In the genomic region with DNA sequence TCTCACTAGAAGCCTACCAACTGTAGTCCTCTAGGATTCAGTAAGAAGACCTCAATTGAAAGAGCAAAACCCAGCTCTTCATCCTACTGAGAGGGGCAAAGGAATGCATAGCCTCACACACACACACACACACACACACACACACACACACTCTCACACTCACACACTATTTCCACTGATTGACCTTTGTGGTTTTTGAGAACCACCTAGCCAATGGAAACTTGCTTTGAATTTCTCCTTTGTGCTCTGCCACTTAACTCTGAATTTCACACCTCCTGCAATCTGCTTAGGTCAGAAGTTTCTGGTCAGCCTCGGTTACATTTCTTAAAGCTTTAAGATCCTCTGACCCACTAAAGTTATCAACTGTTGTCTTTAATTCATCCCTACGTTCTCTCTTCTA, we compare ENCODE assay signal across 20 mouse cellular contexts.
"Had no signal": no experiment of that assay in that cellular context is flagged by ENCODE, and none has a peak within 500 bp of the region (broad histone marks: within the 10 kb centered on the region; RNA-seq: fewer than 3 reads in every experiment).

No protein-coding gene starts in this region.

- H3K9ac ChIP-seq: liver, embryonic 14.5 days; liver, postnatal 0 days; lung, embryonic 14.5 days; neural tube, embryonic 12.5 days; neural tube, embryonic 15.5 days; stomach, embryonic 15.5 days had no signal

- H3K4me2 ChIP-seq: lung, embryonic 14.5 days; midbrain, embryonic 11.5 days; neural tube, embryonic 12.5 days; neural tube, embryonic 15.5 days; stomach, embryonic 15.5 days had no signal

- H3K27me3 ChIP-seq: neural tube, embryonic 12.5 days; neural tube, embryonic 15.5 days; stomach, embryonic 15.5 days had no signal

- H3K27ac ChIP-seq: kidney, postnatal 0 days; left cerebral cortex, adult 2 months; liver, embryonic 14.5 days; neural tube, embryonic 12.5 days; neural tube, embryonic 15.5 days; stomach, embryonic 15.5 days had no signal

- H3K4me1 ChIP-seq: neural tube, embryonic 12.5 days; neural tube, embryonic 15.5 days; stomach, embryonic 15.5 days had no signal

- H3K4me3 ChIP-seq: left cerebral cortex, adult 2 months; neural tube, embryonic 12.5 days; neural tube, embryonic 15.5 days; stomach, embryonic 15.5 days had no signal

- DNase-seq: kidney, adult 18-20 months; kidney, postnatal 36 days; layer of hippocampus, postnatal 36 days; liver, postnatal 0 days; lung, embryonic 14.5 days; lung, postnatal 10 days; lung, postnatal 36 days; midbrain, embryonic 14.5 days; right cerebral cortex, adult 18-20 months; right cerebral cortex, postnatal 14 days; right cerebral cortex, postnatal 4 days; spleen, adult 18-20 months; thymus, postnatal 25 days had no signal

- ATAC-seq: liver, postnatal 0 days had no signal

- H3K9me3 ChIP-seq: neural tube, embryonic 12.5 days; neural tube, embryonic 15.5 days; stomach, embryonic 15.5 days had no signal

- H3K36me3 ChIP-seq: neural tube, embryonic 12.5 days; neural tube, embryonic 15.5 days; stomach, embryonic 15.5 days had no signal
